Mouse (Mus musculus): ENCODE data around the gene Wdr78. TPM values are rescaled to one million over a fixed set of nuclear protein-coding genes. Genes with fewer than 3 reads are reported as not detected.

Wdr78 gene
- polyA plus RNA-seq, 1 experiment from 2014 or later: 0.52 TPM

Other genes starting within 250 kb of the Wdr78 start
- gene Tctex1d1, start 135.9 kb downstream of the Wdr78 start, polyA plus RNA-seq (2015; fragmentation: Nextera tagmentation; extraction: Ambion mirVana): 0.12 TPM in 1 of 2 replicates, not detected in the other
- gene Insl5, start 87.7 kb downstream of the Wdr78 start, polyA plus RNA-seq (2015; fragmentation: Nextera tagmentation; extraction: Ambion mirVana): not detected in 2 replicates
- gene Mier1, start 165 bp downstream of the Wdr78 start, polyA plus RNA-seq (2015; fragmentation: Nextera tagmentation; extraction: Ambion mirVana): 32.2 and 40.9 TPM in 2 replicates
- 4.6 and 5.7 TPM in 2 replicates for gene Slc35d1, start 100.6 kb upstream of the Wdr78 start, polyA plus RNA-seq (2015; fragmentation: Nextera tagmentation; extraction: Ambion mirVana)
- not detected in 2 replicates for gene 4921539E11Rik, start 176.3 kb upstream of the Wdr78 start, polyA plus RNA-seq (2015; fragmentation: Nextera tagmentation; extraction: Ambion mirVana)
- gene Oma1, start 199.3 kb upstream of the Wdr78 start, polyA plus RNA-seq (2015; fragmentation: Nextera tagmentation; extraction: Ambion mirVana): 15.6 and 16.8 TPM in 2 replicates